Mouse (Mus musculus): Measurements from ENCODE around the gene Wbp2.

The Wbp2 gene

GRCm38 (mm10) chr11:116049610-116050009, 37.2 kb downstream of the Wbp2 start:
- in situ Hi-C loops (cut with MboI; ENCODE audit: low pct_unique_long_range_greater_than_20kb in 1 of 2, low sequenced_read_pairs in 2 of 2, unreplicated experiment in 1 of 2): no loop called here

- in situ Hi-C loops (cut with MboI; ENCODE audit: low pct_unique_long_range_greater_than_20kb in 1 of 2, low sequenced_read_pairs in 2 of 2, unreplicated experiment in 1 of 2): no loop called here
Observed at GRCm38 (mm10) chr11:116045173-116045572, 41.6 kb downstream of the Wbp2 start.

GRCm38 (mm10) chr11:116043286-116043685, 43.5 kb downstream of the Wbp2 start:
- in situ Hi-C loops (cut with MboI; ENCODE audit: low pct_unique_long_range_greater_than_20kb in 1 of 2, low sequenced_read_pairs in 2 of 2, unreplicated experiment in 1 of 2): no loop called here

DNA sequence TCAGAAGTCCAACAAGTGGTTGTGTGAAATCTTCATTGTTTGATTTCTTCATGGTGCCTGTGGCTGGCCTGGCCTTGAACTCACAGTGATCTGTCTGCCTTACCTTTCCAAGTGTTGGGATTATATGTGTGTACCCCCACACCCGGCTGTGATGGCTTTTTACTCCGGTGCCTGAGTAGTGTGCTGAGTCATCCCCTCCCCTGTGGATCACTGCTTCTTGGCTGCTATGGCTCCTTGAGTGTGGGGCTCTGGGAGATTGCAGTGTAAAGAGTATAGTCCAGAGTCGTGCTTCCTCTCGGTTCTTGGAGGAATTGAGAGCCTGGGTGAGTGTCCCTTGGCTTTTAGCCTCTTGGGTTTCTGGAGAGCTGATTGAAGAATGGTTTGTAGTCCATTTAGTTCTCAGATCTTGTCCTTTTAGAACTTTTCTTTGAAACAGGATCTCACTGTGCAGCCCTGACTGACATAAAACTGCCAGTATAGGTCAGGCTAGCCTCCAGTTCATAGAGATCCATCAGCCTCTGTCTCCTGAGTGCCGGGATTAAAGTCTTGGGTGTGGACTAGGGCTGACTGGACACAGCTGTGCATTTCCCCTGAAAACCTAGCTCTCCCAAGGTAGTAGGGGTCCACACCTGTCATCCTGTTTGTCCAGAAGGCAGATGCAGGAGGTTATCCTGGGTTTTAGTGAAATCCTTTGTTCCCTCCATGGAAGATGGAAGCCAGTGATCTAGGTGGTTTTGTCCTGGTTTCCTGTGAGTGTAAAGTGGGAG, 44.2 kb downstream of the Wbp2 start:
- in situ Hi-C loops (cut with MboI; ENCODE audit: low pct_unique_long_range_greater_than_20kb in 1 of 2, low sequenced_read_pairs in 2 of 2, unreplicated experiment in 1 of 2): no loop called here

GRCm38 (mm10) chr11:116041833-116042232, 45.0 kb downstream of the Wbp2 start:
- in situ Hi-C loops (cut with MboI; ENCODE audit: low pct_unique_long_range_greater_than_20kb in 1 of 2, low sequenced_read_pairs in 2 of 2, unreplicated experiment in 1 of 2): no loop called here

- in situ Hi-C loops (cut with MboI; ENCODE audit: low pct_unique_long_range_greater_than_20kb in 1 of 2, low sequenced_read_pairs in 2 of 2, unreplicated experiment in 1 of 2): no loop called here
Observed at GRCm38 (mm10) chr11:116040593-116040992, 46.2 kb downstream of the Wbp2 start.

GRCm38 (mm10) chr11:116037826-116038225, 49.0 kb downstream of the Wbp2 start:
- in situ Hi-C loops (cut with MboI; ENCODE audit: low pct_unique_long_range_greater_than_20kb in 1 of 2, low sequenced_read_pairs in 2 of 2, unreplicated experiment in 1 of 2): no loop called here

DNA sequence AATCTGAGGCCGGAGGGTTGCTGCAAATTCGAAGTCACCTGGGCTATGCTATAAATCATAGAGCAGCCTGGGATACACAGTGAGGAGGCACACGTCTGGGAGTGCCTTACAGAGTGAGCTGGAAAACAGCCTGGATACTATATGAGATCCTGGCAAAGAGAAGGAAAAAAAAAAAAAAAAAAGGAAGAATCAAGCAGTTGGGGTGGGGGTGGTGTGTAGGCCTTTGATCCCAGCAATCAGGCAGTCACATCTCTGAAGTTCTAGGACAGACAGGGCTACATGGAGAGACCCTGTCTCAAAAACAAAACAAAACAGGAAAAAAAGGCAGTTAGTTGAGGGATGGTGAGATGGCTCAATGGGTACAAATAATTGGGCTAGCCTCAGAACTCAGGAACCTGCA, 50.1 kb downstream of the Wbp2 start:
- in situ Hi-C loops (cut with MboI; ENCODE audit: low pct_unique_long_range_greater_than_20kb in 1 of 2, low sequenced_read_pairs in 2 of 2, unreplicated experiment in 1 of 2): no loop called here

GRCm38 (mm10) chr11:116034584-116034983, 52.2 kb downstream of the Wbp2 start:
- in situ Hi-C loops (cut with MboI; ENCODE audit: low pct_unique_long_range_greater_than_20kb in 1 of 2, low sequenced_read_pairs in 2 of 2, unreplicated experiment in 1 of 2): no loop called here

GRCm38 (mm10) chr11:116030898-116031845, 55.6 kb downstream of the Wbp2 start:
- in situ Hi-C loops (cut with MboI; ENCODE audit: low pct_unique_long_range_greater_than_20kb in 1 of 2, low sequenced_read_pairs in 2 of 2, unreplicated experiment in 1 of 2): no loop called here

DNA sequence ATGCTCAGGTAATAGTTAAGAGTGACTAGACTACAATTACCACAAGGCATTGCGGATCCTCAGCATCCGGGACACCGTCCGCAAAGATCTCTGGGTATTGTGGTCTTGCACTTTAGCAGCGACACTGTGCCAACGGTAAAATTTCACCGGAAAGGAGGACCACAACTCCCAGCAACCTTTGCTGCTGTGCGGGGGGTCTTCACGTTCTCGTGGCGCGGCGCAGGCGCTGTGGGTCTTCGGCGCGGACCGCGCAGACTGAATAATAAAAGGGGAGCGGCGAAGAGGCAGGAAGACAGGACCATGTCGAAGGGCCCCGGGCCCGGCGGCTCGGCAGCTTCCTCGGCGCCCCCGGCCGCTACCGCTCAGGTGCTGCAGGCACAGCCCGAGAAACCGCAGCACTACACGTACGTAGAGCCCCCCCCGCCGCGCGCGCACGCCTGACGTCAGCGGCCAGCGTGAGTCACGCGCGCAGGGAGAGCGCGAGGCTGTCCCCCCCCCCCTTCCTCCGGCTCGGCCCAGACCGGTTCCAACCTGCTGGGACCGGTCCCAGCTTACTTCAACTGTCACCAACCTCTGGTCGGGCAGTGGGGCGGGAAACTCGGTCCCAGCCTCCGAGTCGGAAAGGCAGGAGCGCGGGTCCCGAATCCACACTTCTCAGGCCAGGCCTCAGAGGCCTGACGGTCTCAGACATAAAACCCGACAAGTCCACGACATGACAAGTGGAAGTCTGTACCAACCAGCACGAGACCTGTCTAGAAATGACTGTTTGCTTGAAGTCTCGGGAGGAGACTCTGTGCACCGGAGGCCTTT, 56.5 kb downstream of the Wbp2 start, which contains the start of gene Unk:
Gene Unk, plus strand, starts transcription at position 235 of the 810 bp plus-strand sequence.
- in situ Hi-C loops (cut with MboI; ENCODE audit: low pct_unique_long_range_greater_than_20kb in 1 of 2, low sequenced_read_pairs in 2 of 2, unreplicated experiment in 1 of 2): no loop called here

GRCm38 (mm10) chr11:116029086-116029865, 57.5 kb downstream of the Wbp2 start:
- in situ Hi-C loops (cut with MboI; ENCODE audit: low pct_unique_long_range_greater_than_20kb in 1 of 2, low sequenced_read_pairs in 2 of 2, unreplicated experiment in 1 of 2): no loop called here
